Mouse (Mus musculus): ENCODE data around the gene Ermp1.

Gene Ermp1

GRCm38 (mm10) chr19:29661974-29662580 is 13.9 kb upstream of the Ermp1 start:
- DNase-seq (ENCODE audit: low spot score in 2 of 2): no peak

- no peak for DNase-seq (ENCODE audit: low spot score in 2 of 2)
These were observed 12.9 kb upstream of the Ermp1 start for GRCm38 (mm10) chr19:29660835-29661764.

- no peak for DNase-seq (ENCODE audit: low spot score in 2 of 2)
These were observed 11.5 kb upstream of the Ermp1 start for GRCm38 (mm10) chr19:29659705-29660104.

- no peak for DNase-seq (ENCODE audit: low spot score in 2 of 2)
These were observed 10.6 kb upstream of the Ermp1 start for GRCm38 (mm10) chr19:29658836-29659235.

GRCm38 (mm10) chr19:29657558-29657957 is 9.3 kb upstream of the Ermp1 start:
- DNase-seq (ENCODE audit: low spot score in 2 of 2): no peak

- no peak for DNase-seq (ENCODE audit: low spot score in 2 of 2)
These were observed 8.8 kb upstream of the Ermp1 start for GRCm38 (mm10) chr19:29657033-29657432.

- DNase-seq (ENCODE audit: low spot score in 2 of 2): no peak
These were observed 8.4 kb upstream of the Ermp1 start for GRCm38 (mm10) chr19:29656620-29657019.

- no peak for DNase-seq (ENCODE audit: low spot score in 2 of 2)
These were observed 7.8 kb upstream of the Ermp1 start for GRCm38 (mm10) chr19:29656029-29656428.

- DNase-seq (ENCODE audit: low spot score in 2 of 2): no peak
These were observed 6.9 kb upstream of the Ermp1 start for GRCm38 (mm10) chr19:29655148-29655547.

- no peak for DNase-seq (ENCODE audit: low spot score in 2 of 2)
These were observed 5.6 kb upstream of the Ermp1 start for GRCm38 (mm10) chr19:29653768-29654265.

GRCm38 (mm10) chr19:29649683-29650082 is 1.5 kb upstream of the Ermp1 start:
- DNase-seq (ENCODE audit: low spot score in 2 of 2): no peak

GRCm38 (mm10) chr19:29648550-29648914 is 317 bp upstream of the Ermp1 start:
- no peak for DNase-seq (ENCODE audit: low spot score in 2 of 2)

- no peak for DNase-seq (ENCODE audit: low spot score in 2 of 2)
These were observed 3.5 kb downstream of the Ermp1 start for GRCm38 (mm10) chr19:29644747-29645146.

GRCm38 (mm10) chr19:29643194-29643922 is 4.9 kb downstream of the Ermp1 start:
- no peak for DNase-seq (ENCODE audit: low spot score in 2 of 2)

GRCm38 (mm10) chr19:29642211-29642610 is 6.0 kb downstream of the Ermp1 start:
- no peak for DNase-seq (ENCODE audit: low spot score in 2 of 2)

GRCm38 (mm10) chr19:29641510-29641909 is 6.7 kb downstream of the Ermp1 start:
- no peak for DNase-seq (ENCODE audit: low spot score in 2 of 2)

- peak in 1 of 2 experiments; percentile 20 for DNase-seq (ENCODE audit: low spot score in 2 of 2)
These were observed 7.2 kb downstream of the Ermp1 start for GRCm38 (mm10) chr19:29641055-29641454.

GRCm38 (mm10) chr19:29612102-29612501 is 36.1 kb downstream of the Ermp1 start:
- DNase-seq (ENCODE audit: low spot score in 2 of 2): no peak

- no peak for DNase-seq (ENCODE audit: low spot score in 2 of 2)
These were observed 37.3 kb downstream of the Ermp1 start for GRCm38 (mm10) chr19:29610907-29611306.

- no peak for DNase-seq (ENCODE audit: low spot score in 2 of 2)
These were observed 40.0 kb downstream of the Ermp1 start for GRCm38 (mm10) chr19:29608212-29608611.

GRCm38 (mm10) chr19:29607521-29607920 is 40.7 kb downstream of the Ermp1 start:
- no peak for DNase-seq (ENCODE audit: low spot score in 2 of 2)

- DNase-seq (ENCODE audit: low spot score in 2 of 2): no peak
These were observed 43.6 kb downstream of the Ermp1 start for GRCm38 (mm10) chr19:29604653-29605052.

Measured in urinary bladder, postnatal 36 days (tissue).